Comparison of ENCODE assay signal across 12 mouse cellular contexts in genomic region chr13:115132435-115132834, GRCm38 (mm10). TPM values are rescaled to one million over a fixed set of nuclear protein-coding genes. Genes with fewer than 3 reads are reported as not detected.
DNase-seq lines count a peak whose midpoint lies in the region; ATAC-seq and TF ChIP-seq lines count a peak whose summit lies in the region.
"Had no signal": no experiment of that assay in that cellular context is flagged by ENCODE, and none has a peak within 500 bp of the region (broad histone marks: within the 10 kb centered on the region; RNA-seq: fewer than 3 reads in every experiment).

No protein-coding gene starts in this region.

- no peaks in the 10 kb centered on the region for H3K9me3 ChIP-seq in neural tube, embryonic 12.5 days
- H3K9me3 ChIP-seq: liver, embryonic 13.5 days had no signal

- DNase-seq in gastrocnemius, adult 2 months: no peak
- DNase-seq in gastrocnemius, postnatal 4 days (ENCODE audit: low spot score in 2 of 2): no peak
- DNase-seq in neural tube, embryonic 10.5 days (ENCODE audit: extremely low spot score, low spot score): no peak
- DNase-seq in kidney, adult 9 months: peak; percentile 76
- no peak for DNase-seq in B cell, adult 2 months
- DNase-seq: cerebellum, adult 9-11 months; liver, embryonic 13.5 days; thymus, postnatal 25 days had no signal

- no peak overlapping the region for H3K4me2 ChIP-seq in neural tube, embryonic 12.5 days (replicated peaks)
- H3K4me2 ChIP-seq: liver, embryonic 13.5 days had no signal

- no peaks in the 10 kb centered on the region for H3K27me3 ChIP-seq in neural tube, embryonic 12.5 days (replicated peaks)
- H3K27me3 ChIP-seq: liver, embryonic 13.5 days had no signal

- no peaks in the 10 kb centered on the region for H3K36me3 ChIP-seq in neural tube, embryonic 12.5 days
- H3K36me3 ChIP-seq: liver, embryonic 13.5 days had no signal

- peak overlapping the region; percentile 53; the same call in 1 of the 2 replicates for H3K27ac ChIP-seq in gastrocnemius, adult 2 months
- peak overlapping the region; percentile 7; the same call in 1 of the 2 replicates for H3K27ac ChIP-seq in neural tube, embryonic 12.5 days
- H3K27ac ChIP-seq: liver, embryonic 13.5 days had no signal

- ATAC-seq in neural tube, embryonic 12.5 days (ENCODE audit: low FRiP score, low read depth): no peak
- no peak for ATAC-seq in megakaryocyte-erythroid progenitor cell, adult 5-6 weeks (replicated peaks; ENCODE audit: low FRiP score, low TSS enrichment, poor library complexity, severe bottlenecking)
- no peak for ATAC-seq in megakaryocyte, adult 5-6 weeks (ENCODE audit: poor library complexity, severe bottlenecking)
- ATAC-seq: inflammation-experienced regulatory T-cells, adult 6 months had no signal

- intact Hi-C loops in gastrocnemius, adult 2 months (cut with DNase I): no loop called here

- H3K4me1 ChIP-seq in neural tube, embryonic 12.5 days: no peaks in the 10 kb centered on the region

- H3K4me3 ChIP-seq in gastrocnemius, adult 2 months: no peak overlapping the region
- H3K4me3 ChIP-seq in neural tube, embryonic 12.5 days: no peak overlapping the region
- H3K4me3 ChIP-seq: liver, embryonic 13.5 days had no signal

- 53% methylated on average over 5 of the region's 5 CpGs for WGBS in neural tube, embryonic 12.5 days

- no peak overlapping the region for H3K9ac ChIP-seq in neural tube, embryonic 12.5 days
- H3K9ac ChIP-seq: liver, embryonic 13.5 days had no signal

- no peak for TF ChIP-seq CTCF in gastrocnemius, adult 2 months (IDR thresholded peaks at IDR 0.05)

RNA-seq across cellular contexts. Expression of gene Itga1, which starts 30.7 kb away (rescaled TPM):
- total RNA-seq in gastrocnemius, adult 2 months (2021): 10 to 100 TPM in 1 of 2 experiments, 1 to 10 TPM in 1; 7.8 to 12.9 TPM
- total RNA-seq in gastrocnemius, postnatal 4 days (2021): 10 to 100 TPM; 37.7 to 40.4 TPM
- 7.1 and 8.0 TPM in 2 replicates for polyA plus RNA-seq in neural tube, embryonic 12.5 days (2016; fragmentation: Nextera tagmentation; extraction: Ambion mirVana)
- total RNA-seq in megakaryocyte-erythroid progenitor cell, adult 5-6 weeks (2014; fragmentation: Nextera tagmentation): 0.12 TPM in 1 of 2 replicates, not detected in the other
- 0.23 TPM in 1 of 2 replicates, not detected in the other for total RNA-seq in megakaryocyte-erythroid progenitor cell, adult 5-6 weeks (2017)
- 60.3 and 63.4 TPM in 2 replicates for total RNA-seq in megakaryocyte, adult 5-6 weeks (2015)
- total RNA-seq in megakaryocyte, adult 5-6 weeks (2017): 45.5 and 47.2 TPM in 2 replicates

RNA-seq across cellular contexts. Expression of gene Gm49395, which starts 30.7 kb away (rescaled TPM):
- 1 to 10 TPM; 2.6 to 3.3 TPM for total RNA-seq in gastrocnemius, adult 2 months (2021)
- 1 to 10 TPM; 7.2 to 7.5 TPM for total RNA-seq in gastrocnemius, postnatal 4 days (2021)
- polyA plus RNA-seq in neural tube, embryonic 12.5 days (2016; fragmentation: Nextera tagmentation; extraction: Ambion mirVana): 2.7 and 4.1 TPM in 2 replicates
- total RNA-seq in megakaryocyte-erythroid progenitor cell, adult 5-6 weeks (2014; fragmentation: Nextera tagmentation): 7.8 and 12.5 TPM in 2 replicates
- not detected in 2 replicates for total RNA-seq in megakaryocyte-erythroid progenitor cell, adult 5-6 weeks (2017)
- 12.9 and 14.0 TPM in 2 replicates for total RNA-seq in megakaryocyte, adult 5-6 weeks (2015)
- total RNA-seq in megakaryocyte, adult 5-6 weeks (2017): 7.0 and 9.2 TPM in 2 replicates

RNA-seq across cellular contexts. Expression of gene Pelo, which starts 42.4 kb away (rescaled TPM):
- total RNA-seq in gastrocnemius, adult 2 months (2021): 10 to 100 TPM; 10.5 to 10.7 TPM
- total RNA-seq in gastrocnemius, postnatal 4 days (2021): 10 to 100 TPM; 17.4 to 21.9 TPM
- polyA plus RNA-seq in neural tube, embryonic 12.5 days (2016; fragmentation: Nextera tagmentation; extraction: Ambion mirVana): 4.1 and 5.2 TPM in 2 replicates
- total RNA-seq in megakaryocyte-erythroid progenitor cell, adult 5-6 weeks (2014; fragmentation: Nextera tagmentation): 10.6 and 23.9 TPM in 2 replicates
- 4.7 and 9.6 TPM in 2 replicates for total RNA-seq in megakaryocyte-erythroid progenitor cell, adult 5-6 weeks (2017)
- 7.8 and 11.6 TPM in 2 replicates for total RNA-seq in megakaryocyte, adult 5-6 weeks (2015)
- 5.7 and 7.0 TPM in 2 replicates for total RNA-seq in megakaryocyte, adult 5-6 weeks (2017)

Comparison
In these comparisons a context has a peak if more than half of its experiments do, and no peak if none do; other contexts are left out.
1. RNA of gene Itga1, which starts 30.7 kb away (total RNA-seq): 45.5 to 63.4 TPM in megakaryocyte, adult 5-6 weeks, 37.7 to 40.4 TPM in gastrocnemius, postnatal 4 days and 7.8 to 12.9 TPM in gastrocnemius, adult 2 months; 0.12 to 0.23 TPM in megakaryocyte-erythroid progenitor cell, adult 5-6 weeks; every median in the first group is over 4 times any median in the second.